27 mouse cellular contexts compared by ENCODE assay signal in genomic region chr11:11657634-11658033, GRCm38 (mm10). TPM values are rescaled to one million over a fixed set of nuclear protein-coding genes. Genes with fewer than 3 reads are reported as not detected.
A peak's percentile ranks its signal among the peaks of the same experiment; 100 is the strongest.
DNase-seq lines count a peak whose midpoint lies in the region; ATAC-seq and TF ChIP-seq lines count a peak whose summit lies in the region.
"Had no signal": no experiment of that assay in that cellular context is flagged by ENCODE, and none has a peak within 500 bp of the region (broad histone marks: within the 10 kb centered on the region; RNA-seq: fewer than 3 reads in every experiment).

No protein-coding gene starts in this region.

- intact Hi-C loops in heart, postnatal 10 days (cut with DNase I): no loop called here
- intact Hi-C loops in left cerebral cortex, postnatal 10 days (cut with DNase I): no loop called here

- H3K4me1 ChIP-seq in heart, embryonic 16.5 days (ENCODE audit: control insufficient read depth, insufficient read depth, low read length): no peaks in the 10 kb centered on the region
- peaks cover 26 to 38% of the 10 kb centered on the region in 2 experiments for H3K4me1 ChIP-seq in MEL (ENCODE audit: control insufficient read depth in 1 of 2, insufficient read depth in 2 of 2, low read length in 2 of 2)
- peaks cover 14 to 29% of the 10 kb centered on the region in 2 experiments for H3K4me1 ChIP-seq in liver, embryonic 14.5 days (replicated peaks; ENCODE audit: control insufficient read depth in 2 of 2, insufficient read depth in 2 of 2, low read length in 1 of 2)
- H3K4me1 ChIP-seq: heart, embryonic 13.5 days; hindbrain, embryonic 12.5 days; kidney, embryonic 15.5 days; midbrain, embryonic 12.5 days had no signal

- H3K36me3 ChIP-seq in heart, embryonic 16.5 days (ENCODE audit: control insufficient read depth, insufficient read depth): no peaks in the 10 kb centered on the region
- H3K36me3 ChIP-seq in MEL (ENCODE audit: control insufficient read depth in 1 of 2, insufficient read depth in 2 of 2, low read length in 2 of 2): peaks cover 0 to 40% of the 10 kb centered on the region in 2 experiments; a peak in 2 of 4 replicates
- no peaks in the 10 kb centered on the region for H3K36me3 ChIP-seq in liver, embryonic 14.5 days (replicated peaks; ENCODE audit: control insufficient read depth, insufficient read depth, low read depth)
- H3K36me3 ChIP-seq: heart, embryonic 13.5 days; hindbrain, embryonic 12.5 days; kidney, embryonic 15.5 days; midbrain, embryonic 12.5 days; neural tube, embryonic 15.5 days had no signal

- DNase-seq in heart, postnatal 10 days: no peak
- no peak for DNase-seq in MEL (ENCODE audit: low read depth, low spot score)
- DNase-seq in liver, embryonic 14.5 days (ENCODE audit: low read depth in 3 of 3, low spot score in 3 of 3): no peak
- DNase-seq in mesoderm, embryonic 11.5 days (ENCODE audit: low read depth, low spot score): peak; percentile 4
- DNase-seq in gastrocnemius, adult 18-20 months (ENCODE audit: low spot score): no peak
- DNase-seq in c-Kit-positive CD71-positive TER-119-positive erythroid progenitor cells, embryonic 14.5 days (ENCODE audit: low spot score): no peak
- no peak for DNase-seq in left cerebral cortex, postnatal 10 days (ENCODE audit: extremely low spot score in 1 of 2, low spot score in 2 of 2)
- DNase-seq: adrenal gland, postnatal 25 days; cerebellum, adult 8-10 months; heart, adult 11 months; right cerebral cortex, postnatal 25 days had no signal

- no peak overlapping the region for H3K4me2 ChIP-seq in heart, embryonic 16.5 days (ENCODE audit: low read depth, low read length)
- H3K4me2 ChIP-seq in liver, embryonic 14.5 days (ENCODE audit: low read depth): peak overlapping the region; percentile 23
- H3K4me2 ChIP-seq: heart, embryonic 13.5 days; hindbrain, embryonic 12.5 days; kidney, embryonic 15.5 days; midbrain, embryonic 12.5 days; neural tube, embryonic 15.5 days had no signal

- no peaks in the 10 kb centered on the region for H3K27me3 ChIP-seq in heart, embryonic 16.5 days (ENCODE audit: control insufficient read depth, insufficient read depth, low read length)
- H3K27me3 ChIP-seq in MEL (ENCODE audit: control insufficient read depth in 1 of 2, insufficient read depth in 2 of 2, low read length in 2 of 2): no peaks in the 10 kb centered on the region
- H3K27me3 ChIP-seq in liver, embryonic 14.5 days (ENCODE audit: control insufficient read depth, insufficient read depth, low read length): no peaks in the 10 kb centered on the region
- H3K27me3 ChIP-seq: heart, embryonic 13.5 days; hindbrain, embryonic 12.5 days; kidney, embryonic 15.5 days; midbrain, embryonic 12.5 days; neural tube, embryonic 15.5 days had no signal

- H3K27ac ChIP-seq in heart, embryonic 16.5 days (ENCODE audit: low read length): peak overlapping the region; percentile 14; the same call in 1 of the 2 replicates
- peak overlapping the region; percentile 98 for H3K27ac ChIP-seq in MEL (ENCODE audit: control insufficient read depth, low read depth, low read length)
- peak overlapping the region; percentile 44 for H3K27ac ChIP-seq in liver, embryonic 14.5 days
- H3K27ac ChIP-seq: heart, embryonic 13.5 days; hindbrain, embryonic 12.5 days; kidney, embryonic 15.5 days; midbrain, embryonic 12.5 days; neural tube, embryonic 15.5 days had no signal

- TF ChIP-seq EP300 in MEL (IDR thresholded peaks at IDR 0.05; ENCODE audit: low read depth in 1 of 2, low read length in 2 of 2): no peak
- no peak for TF ChIP-seq EP300 in liver, embryonic 14.5 days (IDR thresholded peaks at IDR 0.05; ENCODE audit: low read depth)

- TF ChIP-seq RAD21 in MEL (IDR thresholded peaks at IDR 0.05; ENCODE audit: low read depth, low read length): no peak

- no peaks in the 10 kb centered on the region for H3K79me2 ChIP-seq in MEL (ENCODE audit: control insufficient read depth, insufficient read depth, low read length, poor library complexity)

- H3K9ac ChIP-seq in heart, embryonic 16.5 days (ENCODE audit: low read length): no peak overlapping the region
- peak overlapping the region; percentile 59 for H3K9ac ChIP-seq in MEL (ENCODE audit: control insufficient read depth, low read depth, low read length, poor library complexity, severe bottlenecking)
- no peak overlapping the region; the same call in 1 of the 2 replicates for H3K9ac ChIP-seq in liver, embryonic 14.5 days (replicated peaks)
- H3K9ac ChIP-seq: heart, embryonic 13.5 days; hindbrain, embryonic 12.5 days; kidney, embryonic 15.5 days; midbrain, embryonic 12.5 days; neural tube, embryonic 15.5 days had no signal

- WGBS in heart, embryonic 16.5 days: 76% methylated on average over 4 of the region's 4 CpGs
- WGBS in liver, embryonic 14.5 days (ENCODE audit: insufficient replicate concordance): 47% methylated on average over 4 of the region's 4 CpGs

- no peak overlapping the region for H3K4me3 ChIP-seq in heart, embryonic 16.5 days (ENCODE audit: low read length)
- no peak overlapping the region for H3K4me3 ChIP-seq in MEL (ENCODE audit: control insufficient read depth in 1 of 2, insufficient read depth in 1 of 2, low read depth in 2 of 2, low read length in 2 of 2)
- no peak overlapping the region for H3K4me3 ChIP-seq in liver, embryonic 14.5 days (ENCODE audit: insufficient read depth in 1 of 2, low read depth in 2 of 2, low read length in 2 of 2)
- H3K4me3 ChIP-seq: heart, embryonic 13.5 days; hindbrain, embryonic 12.5 days; kidney, embryonic 15.5 days; midbrain, embryonic 12.5 days; neural tube, embryonic 15.5 days had no signal

- no peak; the same call in 1 of the 2 replicates for ATAC-seq in heart, embryonic 16.5 days (replicated peaks; ENCODE audit: extremely low read depth, insufficient read depth, low FRiP score)
- no peak for ATAC-seq in liver, embryonic 14.5 days (ENCODE audit: insufficient read depth)
- ATAC-seq: Patski had no signal

- H3K9me3 ChIP-seq in heart, embryonic 16.5 days (replicated peaks; ENCODE audit: control insufficient read depth, low read length): no peaks in the 10 kb centered on the region
- H3K9me3 ChIP-seq in MEL (replicated peaks; ENCODE audit: insufficient read depth, low read length): no peaks in the 10 kb centered on the region
- no peaks in the 10 kb centered on the region for H3K9me3 ChIP-seq in liver, embryonic 14.5 days (ENCODE audit: control insufficient read depth, low read length)
- H3K9me3 ChIP-seq: heart, embryonic 13.5 days; hindbrain, embryonic 12.5 days; kidney, embryonic 15.5 days; midbrain, embryonic 12.5 days; neural tube, embryonic 15.5 days had no signal

- no peak for TF ChIP-seq POLR2A in MEL (IDR thresholded peaks at IDR 0.05; ENCODE audit: control insufficient read depth in 1 of 2, insufficient read depth in 1 of 2, low read depth in 1 of 2, low read length in 2 of 2, poor library complexity in 1 of 2)

- TF ChIP-seq CTCF in MEL (IDR thresholded peaks at IDR 0.05 in 2 of 3, conservative IDR thresholded peaks at IDR 0.05 in 1 of 3; ENCODE audit: control insufficient read depth in 1 of 3, insufficient read depth in 1 of 3, low read depth in 2 of 3, low read length in 3 of 3, poor library complexity in 1 of 3, severe bottlenecking in 1 of 3): no peak
- no peak for TF ChIP-seq CTCF in liver, embryonic 14.5 days (IDR thresholded peaks at IDR 0.05; ENCODE audit: low read depth)

TF ChIP-seq in MEL, 35 proteins besides CTCF, POLR2A, EP300 and RAD21 (continues in another document):
- TF ChIP-seq NELFE (IDR thresholded peaks at IDR 0.05; ENCODE audit: low read depth, low read length) (no peak), TBP (IDR thresholded peaks at IDR 0.05; ENCODE audit: low read depth, low read length) (no peak), MAX (IDR thresholded peaks at IDR 0.05; ENCODE audit: low read length) (no peak), JUND (IDR thresholded peaks at IDR 0.05; ENCODE audit: low read depth, low read length) (no peak), UBTF (IDR thresholded peaks at IDR 0.05; ENCODE audit: borderline replicate concordance, insufficient read depth, low read depth, low read length) (no peak), CHD2 (IDR thresholded peaks at IDR 0.05; ENCODE audit: low read length) (no peak), MXI1 (IDR thresholded peaks at IDR 0.05; ENCODE audit: low read depth, low read length) (no peak), ZMIZ1 (IDR thresholded peaks at IDR 0.05; ENCODE audit: low read depth, low read length) (no peak), ELF1 (IDR thresholded peaks at IDR 0.05; ENCODE audit: low read depth, low read length) (no peak), RCOR1 (IDR thresholded peaks at IDR 0.05; ENCODE audit: low read depth, low read length) (no peak), USF1 (IDR thresholded peaks at IDR 0.05; ENCODE audit: low read depth, low read length) (no peak), NRF1 (IDR thresholded peaks at IDR 0.05; ENCODE audit: insufficient read depth, low read depth, low read length, poor library complexity, severe bottlenecking) (no peak), ZNF384 (IDR thresholded peaks at IDR 0.05; ENCODE audit: low read depth, low read length) (no peak), ZC3H11A (IDR thresholded peaks at IDR 0.05; ENCODE audit: low read depth, low read length) (no peak), TCF12 (IDR thresholded peaks at IDR 0.05; ENCODE audit: low read depth, low read length) (no peak), SMC3 (IDR thresholded peaks at IDR 0.05; ENCODE audit: low read depth, low read length) (no peak), BHLHE40 (IDR thresholded peaks at IDR 0.05; ENCODE audit: borderline replicate concordance, low read depth, low read length) (no peak)

RNA-seq across cellular contexts. Expression of gene Ikzf1, which starts 27.2 kb away (rescaled TPM):
- polyA plus RNA-seq in heart, embryonic 16.5 days (2015; fragmentation: Nextera tagmentation; extraction: Ambion mirVana): 3.9 and 15.1 TPM in 2 replicates
- 1 to 10 TPM; 3.1 to 3.3 TPM for total RNA-seq in heart, postnatal 10 days (2021)
- 90.6 and 97.3 TPM in 2 replicates for total RNA-seq in MEL (2012; rRNA removed)
- 100 to 1,000 TPM in 1 of 2 experiments, 10 to 100 TPM in 1; 28.0 to 128 TPM for polyA plus RNA-seq in MEL (2012; ENCODE audit: insufficient read depth in 1 of 2, insufficient read length in 2 of 2, low read depth in 1 of 2, low replicate concordance in 2 of 2, missing spikeins in 1 of 2)
- polyA plus RNA-seq in liver, embryonic 14.5 days (2012; rRNA removed): 63.3 and 65.4 TPM in 2 replicates
- polyA plus RNA-seq in liver, embryonic 14.5 days (2014; fragmentation: Nextera tagmentation; extraction: Ambion mirVana): 46.6 and 60.5 TPM in 2 replicates
- total RNA-seq in gastrocnemius, adult 18-20 months (2021): under 1 TPM; 0.18 to 0.43 TPM
- total RNA-seq in left cerebral cortex, postnatal 10 days (2021): 1 to 10 TPM; 3.2 to 3.6 TPM
- polyA plus RNA-seq: Patski had no signal

RNA-seq across cellular contexts. Expression of gene 4930512M02Rik, which starts 30.0 kb away (rescaled TPM):
- not detected in 2 replicates for polyA plus RNA-seq in heart, embryonic 16.5 days (2015; fragmentation: Nextera tagmentation; extraction: Ambion mirVana)
- total RNA-seq in heart, postnatal 10 days (2021): not detected
- not detected in 2 replicates for total RNA-seq in MEL (2012; rRNA removed)
- not detected for polyA plus RNA-seq in MEL (2012; ENCODE audit: insufficient read depth in 1 of 2, insufficient read length in 2 of 2, low read depth in 1 of 2, low replicate concordance in 2 of 2, missing spikeins in 1 of 2)
- polyA plus RNA-seq in liver, embryonic 14.5 days (2012; rRNA removed): not detected in 2 replicates
- polyA plus RNA-seq in liver, embryonic 14.5 days (2014; fragmentation: Nextera tagmentation; extraction: Ambion mirVana): not detected in 2 replicates
- not detected for total RNA-seq in gastrocnemius, adult 18-20 months (2021)
- total RNA-seq in left cerebral cortex, postnatal 10 days (2021): not detected
- total RNA-seq: adrenal gland, postnatal 25 days; layer of hippocampus, postnatal 14 days; left cerebral cortex, postnatal 14 days had no signal
- polyA plus RNA-seq: activated CD4-positive, CD25-positive, alpha-beta regulatory T cell, adult 4 months; embryonic facial prominence, embryonic 14.5 days; forebrain, embryonic 11.5 days; heart, embryonic 13.5 days; hindbrain, embryonic 12.5 days; inflammation-experienced regulatory T-cells, adult 6 months; kidney, embryonic 15.5 days; large intestine, adult 2 months; limb, embryonic 14.5 days; midbrain, embryonic 12.5 days; neural tube, embryonic 15.5 days; Patski; thymus, postnatal 0 days had no signal

Comparison
In these comparisons a context has a peak if more than half of its experiments do, and no peak if none do; other contexts are left out.
1. H3K27ac ChIP-seq: peak in every context shown above with its lines; median percentile 98 in MEL; 44 in liver, embryonic 14.5 days; 14 in heart, embryonic 16.5 days.
2. RNA of gene Ikzf1, which starts 27.2 kb away (total RNA-seq): 90.6 to 97.3 TPM in MEL; 3.2 to 3.6 TPM in left cerebral cortex, postnatal 10 days, 3.1 to 3.3 TPM in heart, postnatal 10 days and 0.18 to 0.43 TPM in gastrocnemius, adult 18-20 months; every median in the first group is over 10 times any median in the second.